In genomic region chr12:64902506-64902905, GRCm38 (mm10) we compare ENCODE assay signal across 8 mouse cellular contexts. TPM values are rescaled to one million over a fixed set of nuclear protein-coding genes. Genes with fewer than 3 reads are reported as not detected.
DNase-seq lines count a peak whose midpoint lies in the region; ATAC-seq lines count a peak whose summit lies in the region.

No protein-coding gene starts in this region.

- 0 out of 2 replicates have a peak overlapping the region, but pooled peaks have one; percentile 35 for H3K27ac ChIP-seq in kidney, embryonic 15.5 days
- H3K27ac ChIP-seq in neural tube, embryonic 11.5 days (ENCODE audit: low read depth, low read length) = 0 out of 2 replicates have a peak overlapping the region, but pooled peaks have one; percentile 20

- no peak overlapping the region for H3K9ac ChIP-seq in kidney, embryonic 15.5 days
- no peak overlapping the region for H3K9ac ChIP-seq in neural tube, embryonic 11.5 days (ENCODE audit: low read length)

- peak overlapping the region; percentile 36; the same call in 1 of the 2 replicates for H3K4me2 ChIP-seq in kidney, embryonic 15.5 days
- H3K4me2 ChIP-seq in neural tube, embryonic 11.5 days (ENCODE audit: low read depth) = no peak overlapping the region

- peak; percentile 91 for ATAC-seq in kidney, embryonic 15.5 days (replicated peaks; ENCODE audit: low FRiP score)
- peak; percentile 54 for ATAC-seq in neural tube, embryonic 11.5 days (ENCODE audit: insufficient read depth, low FRiP score, low TSS enrichment)

- H3K27me3 ChIP-seq in kidney, embryonic 15.5 days = no peaks in the 10 kb centered on the region
- no peaks in the 10 kb centered on the region for H3K27me3 ChIP-seq in neural tube, embryonic 11.5 days (ENCODE audit: control insufficient read depth, insufficient read depth, low read length)

- 11% methylated on average over 8 of the region's 8 CpGs for WGBS in kidney, embryonic 15.5 days
- 25% methylated on average over 8 of the region's 8 CpGs for WGBS in neural tube, embryonic 11.5 days

- no peaks in the 10 kb centered on the region for H3K9me3 ChIP-seq in kidney, embryonic 15.5 days (replicated peaks)
- H3K9me3 ChIP-seq in neural tube, embryonic 11.5 days (ENCODE audit: control insufficient read depth, low read length) = no peaks in the 10 kb centered on the region

- no peak for DNase-seq in kidney, adult 8-10 months
- DNase-seq in embryo, embryonic 10 days (ENCODE audit: low spot score) = peak; percentile 82
- peak; percentile 50 for DNase-seq in heart, adult 8-10 months (ENCODE audit: low spot score)
- DNase-seq in kidney, postnatal 36 days = peak; percentile 3 to 24
- peak; percentile 75 for DNase-seq in neural tube, embryonic 11.5 days (ENCODE audit: low spot score)
- no peak for DNase-seq in thymus, postnatal 4 days
- DNase-seq in thymus, postnatal 36 days = no peak

- H3K36me3 ChIP-seq in kidney, embryonic 15.5 days = no peaks in the 10 kb centered on the region
- no peaks in the 10 kb centered on the region for H3K36me3 ChIP-seq in neural tube, embryonic 11.5 days (ENCODE audit: control insufficient read depth, insufficient read depth, low read length)

- no peak overlapping the region for H3K4me3 ChIP-seq in kidney, embryonic 15.5 days (replicated peaks)
- no peak overlapping the region for H3K4me3 ChIP-seq in neural tube, embryonic 11.5 days (ENCODE audit: low read depth, low read length)

- H3K4me1 ChIP-seq in kidney, embryonic 15.5 days = peaks cover 13% of the 10 kb centered on the region
- H3K4me1 ChIP-seq in neural tube, embryonic 11.5 days (ENCODE audit: control insufficient read depth, insufficient read depth, low read length) = peaks cover 9% of the 10 kb centered on the region; the same call in 1 of the 2 replicates

RNA-seq across cellular contexts. Expression of gene Gm527, which starts 15.2 kb away (rescaled TPM):
- polyA plus RNA-seq in kidney, embryonic 15.5 days (2015; fragmentation: Nextera tagmentation; extraction: Ambion mirVana) = 2.0 and 3.9 TPM in 2 replicates
- 1 to 10 TPM; 1.8 to 3.3 (median 2.9) TPM for total RNA-seq in heart, adult 8-10 months (2022)
- polyA plus RNA-seq in neural tube, embryonic 11.5 days (2014; fragmentation: Nextera tagmentation; extraction: Ambion mirVana) = 2.5 and 4.7 TPM in 2 replicates

Comparison
In these comparisons a context has a peak if more than half of its experiments do, and no peak if none do; other contexts are left out.
1. DNase-seq: peak in embryo, embryonic 10 days (single experiment), heart, adult 8-10 months (single experiment), kidney, postnatal 36 days (2 of 2) and neural tube, embryonic 11.5 days (single experiment); none in kidney, adult 8-10 months (0 of 2), thymus, postnatal 4 days (single experiment) and thymus, postnatal 36 days (0 of 2).